Mouse (Mus musculus) heart, embryonic 14.5 days (tissue): ENCODE measurements at regions not wholly inside any gene's neighbourhood (a gene's known extent, or its start where the extent isn't known, plus 50 kb on each side); places are given as distances from the start of the nearest gene placed in this dataset.

ENCODE experiments used
- ATAC-seq: fragments of 200-750 bp; cut with Nextera tagmentation; 2 replicates; pipeline ENCODE4 v1.8.0; 2017; ENCODE audit warnings: low read depth, moderate TSS enrichment; ENCODE audit not compliant: insufficient number of reproducible peaks, insufficient read depth, low FRiP score
- H3K27ac ChIP-seq, 2 experiments: fragments of 200-500 bp in 1 of 2; fragments of 300-500 bp in 1 of 2; sonication (generic) in 1 of 2; replicated peaks in 1 of 2; 2 replicates each; pipeline ENCODE4 v1.5.1; 2012 to 2014; ENCODE audit warnings: low read depth in 2 of 2, low read length in 2 of 2, control low read depth in 1 of 2, mild to moderate bottlenecking in 1 of 2, mixed read lengths in 1 of 2; ENCODE audit not compliant: control insufficient read depth in 1 of 2, insufficient read depth in 1 of 2
- H3K27me3 ChIP-seq: fragments of 300-500 bp; sonication (generic); 2 replicates; pipeline ENCODE4 v1.6.1; 2014; ENCODE audit warnings: mild to moderate bottlenecking, low read length, control low read depth; ENCODE audit not compliant: control insufficient read depth, insufficient read depth
- H3K36me3 ChIP-seq: fragments of 300-500 bp; sonication (generic); 2 replicates; pipeline ENCODE4 v1.6.1; 2014; ENCODE audit warnings: mild to moderate bottlenecking, control low read depth, low read length, mixed read lengths; ENCODE audit not compliant: control insufficient read depth, insufficient read depth
- H3K4me1 ChIP-seq, 2 experiments: fragments of 200-500 bp in 1 of 2; fragments of 300-500 bp in 1 of 2; sonication (generic) in 1 of 2; 2 replicates each; pipeline ENCODE4 v1.6.1; 2012 to 2014; ENCODE audit warnings: low read length in 2 of 2, control low read depth in 1 of 2, mixed read lengths in 1 of 2; ENCODE audit not compliant: control insufficient read depth in 2 of 2, insufficient read depth in 2 of 2
- H3K4me2 ChIP-seq: fragments of 300-500 bp; sonication (generic); 2 replicates; pipeline ENCODE4 v1.6.1; 2014; ENCODE audit warnings: mild to moderate bottlenecking, low read length
- H3K4me3 ChIP-seq, 2 experiments: fragments of 200-500 bp in 1 of 2; fragments of 300-500 bp in 1 of 2; sonication (generic) in 1 of 2; 2 replicates each; pipeline ENCODE4 v1.5.1; 2012 to 2014; ENCODE audit warnings: low read length in 2 of 2, mild to moderate bottlenecking in 2 of 2, control low read depth in 1 of 2, low read depth in 1 of 2, moderate library complexity in 1 of 2; ENCODE audit not compliant: control insufficient read depth in 1 of 2, insufficient read depth in 1 of 2
- H3K9ac ChIP-seq: fragments of 300-500 bp; sonication (generic); 2 replicates; pipeline ENCODE4 v1.6.1; 2014; ENCODE audit warnings: mild to moderate bottlenecking, low read length
- H3K9me3 ChIP-seq: fragments of 300-500 bp; sonication (generic); 2 replicates; pipeline ENCODE4 v1.6.1; 2016; ENCODE audit warnings: low read length, control low read depth; ENCODE audit not compliant: control insufficient read depth
- WGBS: fragments of 180-500 bp; shearing (Covaris S2); extraction: QIAGEN DNeasy Blood & Tissue Kit; methylation state at CpG from one replicate; pipeline ENCODE4 v1.1.7; 2014; 5-methylcytosine and 5-hydroxymethylcytosine counted together

DNA sequence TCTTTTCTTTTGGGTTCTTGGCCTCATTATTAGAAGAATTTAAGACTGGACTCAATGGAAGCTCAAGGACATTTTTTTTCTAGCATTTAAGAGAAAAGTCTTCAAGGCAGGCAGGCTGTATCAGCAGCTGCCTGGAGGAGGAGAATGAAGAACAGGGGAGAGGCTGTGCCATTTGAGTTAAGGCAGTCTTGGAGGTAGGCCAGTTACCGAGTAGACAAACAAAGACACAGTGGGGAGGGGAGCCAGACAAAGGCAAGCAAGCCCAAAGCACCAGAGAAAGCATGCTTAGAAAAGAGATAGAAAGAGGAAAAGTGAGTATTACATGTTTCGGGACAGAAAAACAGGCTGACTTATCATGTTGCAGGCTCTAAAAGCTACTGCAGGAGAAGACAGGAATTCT is 392.0 kb downstream of the Igsf11 start:
- no peak for ATAC-seq
- H3K4me3 ChIP-seq = no peak overlapping the region
- no peak overlapping the region for H3K9ac ChIP-seq

GRCm38 (mm10) chr16:39285028-39285744 is 392.7 kb downstream of the Igsf11 start:
- Histone ChIP-seq H3K9ac (no peak overlapping the region), H3K36me3 (no peaks in the 10 kb centered on the region), H3K4me2 (no peak overlapping the region), H3K4me3 (no peak overlapping the region), H3K27me3 (no peaks in the 10 kb centered on the region), H3K9me3 (no peaks in the 10 kb centered on the region), H3K27ac (no peak overlapping the region), H3K4me1 (no peaks in the 10 kb centered on the region)
- WGBS = 83% methylated on average over 3 of the region's 3 CpGs
- ATAC-seq = no peak

More for the DNA sequence above, 392.0 kb downstream of the Igsf11 start:
- Histone ChIP-seq H3K9me3 (no peaks in the 10 kb centered on the region), H3K4me1 (no peaks in the 10 kb centered on the region), H3K36me3 (no peaks in the 10 kb centered on the region), H3K27ac (no peak overlapping the region), H3K4me2 (no peak overlapping the region), H3K27me3 (no peaks in the 10 kb centered on the region)
- WGBS = 29% methylated on average over 2 of the region's 2 CpGs

GRCm38 (mm10) chr16:39286797-39287565 is 394.5 kb downstream of the Igsf11 start:
- H3K9ac ChIP-seq = no peak overlapping the region
- WGBS = 73% methylated on average over 8 of the region's 8 CpGs
- ATAC-seq = no peak

GRCm38 (mm10) chr16:39298856-39299255 is 406.4 kb downstream of the Igsf11 start:
- H3K9me3 ChIP-seq = no peaks in the 10 kb centered on the region
- no peak overlapping the region for H3K9ac ChIP-seq
- no peak overlapping the region for H3K4me2 ChIP-seq
- no peak for ATAC-seq
- peaks cover 0 to 2% of the 10 kb centered on the region in 2 experiments; a peak in 1 of 4 replicates for H3K4me1 ChIP-seq
- no peaks in the 10 kb centered on the region for H3K27me3 ChIP-seq
- no peak overlapping the region for H3K27ac ChIP-seq
- 77% methylated on average over 3 of the region's 3 CpGs for WGBS
- no peaks in the 10 kb centered on the region for H3K36me3 ChIP-seq
- no peak overlapping the region for H3K4me3 ChIP-seq

More at GRCm38 (mm10) chr16:39286797-39287565, 394.5 kb downstream of the Igsf11 start:
- no peaks in the 10 kb centered on the region for H3K9me3 ChIP-seq
- no peak overlapping the region for H3K4me3 ChIP-seq
- no peaks in the 10 kb centered on the region for H3K27me3 ChIP-seq
- no peak overlapping the region for H3K27ac ChIP-seq
- no peaks in the 10 kb centered on the region for H3K4me1 ChIP-seq
- H3K4me2 ChIP-seq = no peak overlapping the region
- H3K36me3 ChIP-seq = no peaks in the 10 kb centered on the region

DNA sequence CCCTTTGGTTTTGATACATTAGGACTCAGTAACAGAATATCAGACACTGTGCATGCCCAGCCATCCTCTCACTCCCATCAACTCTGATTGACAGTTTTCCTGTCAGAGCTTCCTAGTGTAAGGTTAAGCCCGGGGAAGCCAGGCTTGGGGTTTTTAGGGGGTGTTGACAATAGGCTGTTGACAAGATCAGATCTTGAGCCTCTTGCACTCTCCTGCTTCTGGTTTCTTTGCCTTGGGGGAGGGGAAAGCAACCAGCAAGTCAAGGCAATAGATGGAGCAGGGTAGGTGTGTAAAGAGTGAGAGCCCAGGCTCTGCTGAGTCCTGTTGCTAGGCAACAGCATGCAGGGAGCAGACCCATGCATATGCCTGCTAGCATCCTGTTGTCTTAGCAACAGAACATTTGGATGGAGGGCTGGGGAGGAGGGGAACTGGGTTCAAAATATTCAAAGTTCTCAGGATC is 410.5 kb downstream of the Igsf11 start:
- ATAC-seq = no peak
- H3K27ac ChIP-seq = no peak overlapping the region
- no peaks in the 10 kb centered on the region for H3K36me3 ChIP-seq
- H3K9ac ChIP-seq = no peak overlapping the region
- no peaks in the 10 kb centered on the region for H3K9me3 ChIP-seq
- no peak overlapping the region for H3K4me2 ChIP-seq
- WGBS = 16% methylated on average over 1 of the region's 1 CpGs
- peaks cover 0 to 2% of the 10 kb centered on the region in 2 experiments; a peak in 2 of 4 replicates for H3K4me1 ChIP-seq
- no peak overlapping the region for H3K4me3 ChIP-seq
- H3K27me3 ChIP-seq = no peaks in the 10 kb centered on the region

- Histone ChIP-seq H3K27ac (no peak overlapping the region), H3K4me2 (no peak overlapping the region), H3K36me3 (no peaks in the 10 kb centered on the region), H3K9me3 (no peaks in the 10 kb centered on the region), H3K9ac (no peak overlapping the region), H3K4me3 (no peak overlapping the region), H3K27me3 (no peaks in the 10 kb centered on the region), H3K4me1 (peaks cover 0 to 2% of the 10 kb centered on the region in 2 experiments; a peak in 2 of 4 replicates)
- WGBS = 61% methylated on average over 7 of the region's 7 CpGs
- no peak for ATAC-seq
These were observed 410.9 kb downstream of the Igsf11 start for GRCm38 (mm10) chr16:39303371-39303770.

DNA sequence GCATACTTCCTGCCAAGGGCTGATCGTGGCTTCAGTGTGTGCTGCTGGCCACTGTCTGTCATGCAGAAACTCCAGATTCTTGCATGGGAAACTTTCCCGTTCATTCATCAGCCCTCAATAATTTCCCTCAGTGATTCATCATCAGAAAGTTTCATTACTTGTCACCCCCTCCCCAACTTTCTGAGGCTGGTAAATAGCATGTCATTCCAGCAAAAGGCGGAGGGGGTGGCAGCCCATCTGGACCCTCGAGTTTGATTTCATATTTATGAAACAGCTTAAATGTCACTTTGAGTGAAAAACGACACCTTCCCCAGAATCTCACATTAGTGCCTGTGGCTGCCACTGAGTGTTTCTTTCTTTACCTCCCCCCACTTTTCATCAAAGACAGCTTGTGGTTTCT is 415.5 kb downstream of the Igsf11 start:
- Histone ChIP-seq H3K9me3 (no peaks in the 10 kb centered on the region), H3K4me3 (no peak overlapping the region), H3K36me3 (no peaks in the 10 kb centered on the region), H3K9ac (no peak overlapping the region), H3K4me1 (no peaks in the 10 kb centered on the region; a peak in 1 of 4 replicates), H3K4me2 (no peak overlapping the region), H3K27ac (no peak overlapping the region), H3K27me3 (no peaks in the 10 kb centered on the region)
- WGBS = 61% methylated on average over 5 of the region's 5 CpGs
- ATAC-seq = no peak
